Mouse (Mus musculus) T-helper 1 cell (primary cell): ENCODE data around the gene Pmpca.

Experiments
- in situ Hi-C: fragments of 300-600 bp; cut with MboI, MseI; formaldehyde crosslinking; loops from one replicate; pipeline ENCODE4 v1.15.1; 2025; ENCODE audit warnings: high pct_unique_total_duplicates

Gene Pmpca

GRCm38 (mm10) chr2:26389154-26389690 lies at the start of gene Pmpca, which contains the start of gene Entr1:
Pmpca (plus strand) TSS chr2:26389339.
Entr1 (minus strand) TSS chr2:26389316.
- in situ Hi-C loops: no loop called here

GRCm38 (mm10) chr2:26341510-26341981 lies 47.6 kb upstream of the Pmpca start:
- in situ Hi-C loops: no loop called here

- in situ Hi-C loops: no loop called here
Measured at GRCm38 (mm10) chr2:26342044-26342443, 47.1 kb upstream of the Pmpca start.

- in situ Hi-C loops: no loop called here
Measured at GRCm38 (mm10) chr2:26342609-26343490, 46.3 kb upstream of the Pmpca start.

GRCm38 (mm10) chr2:26348241-26348640 lies 40.9 kb upstream of the Pmpca start:
- in situ Hi-C loops: no loop called here

GRCm38 (mm10) chr2:26351358-26352290 lies 37.5 kb upstream of the Pmpca start, which contains the start of gene Dnlz:
Dnlz (minus strand) TSS chr2:26352110.
- in situ Hi-C loops: no loop called here

- in situ Hi-C loops: no loop called here
Measured at GRCm38 (mm10) chr2:26352291-26352910, 36.7 kb upstream of the Pmpca start.

- in situ Hi-C loops: no loop called here
Measured at GRCm38 (mm10) chr2:26353066-26353980, 35.8 kb upstream of the Pmpca start.

GRCm38 (mm10) chr2:26354401-26354800 lies 34.7 kb upstream of the Pmpca start:
- in situ Hi-C loops: no loop called here

- in situ Hi-C loops: no loop called here
Measured at GRCm38 (mm10) chr2:26356231-26356630, 32.9 kb upstream of the Pmpca start.

- in situ Hi-C loops: no loop called here
Measured at GRCm38 (mm10) chr2:26356678-26357077, 32.5 kb upstream of the Pmpca start.

- in situ Hi-C loops: no loop called here
Measured at GRCm38 (mm10) chr2:26357484-26357883, 31.7 kb upstream of the Pmpca start.

- in situ Hi-C loops: no loop called here
Measured at GRCm38 (mm10) chr2:26358667-26359320, 30.3 kb upstream of the Pmpca start.

- in situ Hi-C loops: no loop called here
Measured at GRCm38 (mm10) chr2:26359983-26360382, 29.2 kb upstream of the Pmpca start.

- in situ Hi-C loops: no loop called here
Measured at GRCm38 (mm10) chr2:26360772-26361171, 28.4 kb upstream of the Pmpca start, which contains the start of gene Card9. Card9 (minus strand) TSS chr2:26360918.

GRCm38 (mm10) chr2:26362991-26363390 lies 26.1 kb upstream of the Pmpca start:
- in situ Hi-C loops: no loop called here

GRCm38 (mm10) chr2:26363481-26363880 lies 25.7 kb upstream of the Pmpca start:
- in situ Hi-C loops: no loop called here

- in situ Hi-C loops: no loop called here
Measured at GRCm38 (mm10) chr2:26364738-26365465, 24.2 kb upstream of the Pmpca start.

GRCm38 (mm10) chr2:26367911-26368310 lies 21.2 kb upstream of the Pmpca start:
- in situ Hi-C loops: no loop called here
